Mouse (Mus musculus) hindlimb bud, embryonic 11.5 days (tissue): ENCODE results near the gene Olfr1419.
A peak's percentile ranks its signal among the peaks of the same experiment; 100 is the strongest.
"Not testable (repeated sequence)": the region's sequence is repeated elsewhere in the genome, so short reads cannot be mapped to it uniquely, and the experiment has no call there.

Experiments used
- DNase-seq: peaks from one replicate; pipeline ENCODE4 v3.0.0-alpha.2; 2012; ENCODE audit warnings: low read depth, low spot score; ENCODE audit errors: extremely low spot score

The Olfr1419 gene

GRCm38 (mm10) chr19:11875006-11875405 is at the start of gene Olfr1419:
Olfr1419 (minus strand) TSS chr19:11875106.
- DNase-seq, result no peak

GRCm38 (mm10) chr19:11922515-11922914 is 47.6 kb upstream of the Olfr1419 start:
- not testable (repeated sequence) for DNase-seq

DNA sequence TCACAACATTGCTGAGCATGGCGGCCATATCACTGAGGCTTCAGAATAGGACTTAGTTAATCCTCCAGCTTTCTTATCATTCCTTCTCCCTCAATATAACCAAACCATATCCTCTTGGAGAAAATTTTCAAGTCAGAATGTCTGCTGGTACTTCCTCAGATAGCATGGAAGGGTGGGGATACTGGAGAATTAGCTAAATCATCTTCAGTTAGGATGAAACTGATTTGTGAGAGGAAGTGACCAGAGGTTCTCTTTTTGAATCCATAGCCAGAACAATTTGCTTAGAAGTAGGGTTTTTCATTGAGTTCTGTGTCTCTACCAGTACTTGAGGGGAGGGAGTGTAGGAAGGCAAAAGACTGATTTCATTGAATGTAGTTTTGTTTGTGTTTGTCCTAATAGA is 47.2 kb upstream of the Olfr1419 start:
- DNase-seq, result no peak

DNA sequence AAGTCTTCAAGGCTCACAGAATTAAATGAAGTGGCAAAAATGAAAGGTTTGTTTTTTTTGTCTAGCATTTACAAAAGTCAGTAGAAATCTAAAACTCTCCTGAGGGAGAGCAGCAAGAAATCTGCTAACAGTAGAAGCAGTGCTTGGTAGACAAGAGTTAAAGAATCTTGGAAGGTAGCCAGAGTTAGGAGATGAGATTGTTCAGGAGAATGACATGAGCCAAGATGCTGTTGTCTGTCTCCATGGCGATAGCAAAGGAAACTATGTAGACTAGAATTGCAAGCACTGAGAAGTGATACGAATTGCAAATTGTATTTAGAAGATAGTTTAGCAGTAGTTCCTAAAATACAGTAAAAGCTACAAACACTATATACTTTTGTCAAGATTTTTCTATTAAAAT is 40.9 kb upstream of the Olfr1419 start:
- DNase-seq, result no peak

DNA sequence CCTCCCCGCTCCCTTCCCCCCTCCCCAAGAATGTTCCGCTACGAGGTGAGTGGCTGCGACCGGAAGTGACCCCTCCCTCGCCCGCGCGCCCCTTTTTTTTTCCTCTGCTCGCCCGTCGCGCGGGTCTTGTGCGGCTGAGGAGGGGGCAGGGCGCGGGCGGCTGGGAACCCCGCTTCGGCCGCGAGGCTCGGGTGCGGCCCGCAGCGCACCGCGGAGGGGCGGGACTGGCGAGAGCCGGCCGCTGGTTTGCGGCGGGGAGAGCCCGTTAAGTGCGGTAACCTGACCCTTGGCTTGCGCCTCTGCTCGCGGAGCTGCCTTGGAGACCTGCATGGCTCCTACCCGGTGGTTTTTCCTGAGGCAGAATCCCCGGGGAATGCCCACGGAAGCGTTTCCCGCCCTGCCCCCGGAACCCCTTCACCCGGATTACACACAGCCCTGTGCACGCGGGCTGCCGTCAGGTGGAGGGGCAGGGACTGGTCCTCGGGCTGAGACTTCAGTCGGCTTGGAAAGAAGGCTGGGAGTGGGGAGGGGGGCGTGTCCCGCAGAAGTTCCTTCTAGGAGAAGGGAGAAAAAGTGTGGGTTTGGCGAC is 37.7 kb upstream of the Olfr1419 start:
- DNase-seq, result peak; percentile 12

DNA sequence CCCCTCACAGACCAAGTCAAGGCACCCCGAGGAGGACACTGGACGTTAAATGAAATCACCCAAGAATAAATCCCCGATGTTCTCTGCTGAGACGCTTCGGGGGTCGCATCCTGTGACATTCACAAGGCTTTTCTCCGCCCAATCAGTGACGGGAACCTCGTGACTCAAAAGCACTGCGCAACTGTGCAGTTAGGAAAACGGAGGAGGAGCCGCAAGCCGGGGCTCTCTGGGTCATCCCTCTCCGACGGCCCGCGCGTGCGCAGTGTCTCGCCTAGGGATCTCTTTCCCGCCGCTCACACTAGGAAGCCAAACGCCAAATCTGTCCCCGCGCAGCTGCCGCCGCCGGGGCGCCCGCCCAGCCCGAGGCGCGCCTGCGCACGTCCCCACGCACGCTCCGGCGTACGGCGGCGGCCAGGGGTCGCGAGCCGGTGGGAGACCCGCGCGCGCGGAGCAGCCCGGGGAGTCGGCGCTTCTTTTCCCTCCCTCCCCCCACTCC is 37.2 kb upstream of the Olfr1419 start, which contains the start of gene Patl1:
Gene Patl1, plus strand, starts transcription at position 363 of the 496 bp plus-strand sequence.
- peak; percentile 82 for DNase-seq

DNA sequence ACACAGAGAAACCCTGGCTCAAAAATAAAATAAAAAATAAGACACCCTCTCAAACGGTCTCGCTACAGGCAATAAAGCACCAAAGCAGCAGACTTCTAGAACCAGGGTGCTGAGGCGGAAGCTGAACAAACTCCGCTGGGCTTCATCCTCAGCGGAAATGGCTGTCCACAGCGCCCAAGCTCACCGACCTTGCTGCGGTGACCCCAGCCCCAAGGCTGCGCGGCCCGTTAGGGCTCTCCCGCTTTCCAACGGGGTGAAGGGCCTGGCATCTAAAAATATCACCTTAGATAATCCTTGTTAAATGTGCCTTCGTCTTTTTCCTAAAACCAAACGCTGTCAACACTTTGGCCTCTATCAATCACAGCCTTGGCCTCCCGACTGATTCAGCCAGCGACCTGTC is 36.7 kb upstream of the Olfr1419 start:
- no peak for DNase-seq

DNA sequence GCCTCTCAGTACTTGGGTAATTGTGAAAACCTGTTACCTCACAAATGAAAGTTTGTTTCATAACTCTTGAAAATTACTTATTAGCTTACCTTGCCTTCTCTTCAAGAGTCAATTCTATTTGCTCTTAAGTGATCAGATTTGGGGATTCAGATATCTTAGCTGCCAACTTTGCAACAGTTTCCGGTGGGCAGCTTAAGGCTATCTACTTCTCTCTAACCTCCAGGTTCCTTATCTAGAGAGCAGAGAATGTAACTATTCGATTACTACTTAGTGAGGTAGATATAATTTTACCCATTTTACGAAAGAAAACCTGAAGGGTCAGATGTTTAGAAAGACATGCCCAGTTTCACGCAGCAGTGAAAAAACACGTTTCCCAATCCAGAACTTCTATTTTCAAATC is 36.1 kb upstream of the Olfr1419 start:
- no peak for DNase-seq

DNA sequence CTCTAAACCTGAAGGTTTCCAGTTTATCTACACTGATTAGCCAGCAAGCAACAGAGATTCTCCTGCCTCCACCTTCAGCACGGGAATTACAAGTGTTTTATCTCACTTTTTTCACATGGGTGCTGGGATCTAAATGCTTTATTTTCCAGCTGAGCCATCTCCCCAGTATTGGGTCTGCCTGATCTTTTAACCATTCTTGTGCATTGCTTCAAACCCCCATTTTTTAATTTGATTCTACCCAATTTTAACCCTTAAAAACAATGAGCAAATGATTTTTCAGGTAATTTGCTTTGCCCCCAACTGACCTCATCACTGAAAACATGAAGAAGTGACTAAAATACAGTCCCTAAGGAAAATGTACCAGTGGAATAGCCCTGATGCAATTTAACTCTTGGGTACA is 11.4 kb upstream of the Olfr1419 start, which contains the start of gene Olfr1420:
Gene Olfr1420, plus strand, starts transcription at position 301 of the 400 bp plus-strand sequence.
- DNase-seq, result no peak

- not testable (repeated sequence) for DNase-seq
These were observed 3.5 kb upstream of the Olfr1419 start for GRCm38 (mm10) chr19:11878404-11878803.

DNA sequence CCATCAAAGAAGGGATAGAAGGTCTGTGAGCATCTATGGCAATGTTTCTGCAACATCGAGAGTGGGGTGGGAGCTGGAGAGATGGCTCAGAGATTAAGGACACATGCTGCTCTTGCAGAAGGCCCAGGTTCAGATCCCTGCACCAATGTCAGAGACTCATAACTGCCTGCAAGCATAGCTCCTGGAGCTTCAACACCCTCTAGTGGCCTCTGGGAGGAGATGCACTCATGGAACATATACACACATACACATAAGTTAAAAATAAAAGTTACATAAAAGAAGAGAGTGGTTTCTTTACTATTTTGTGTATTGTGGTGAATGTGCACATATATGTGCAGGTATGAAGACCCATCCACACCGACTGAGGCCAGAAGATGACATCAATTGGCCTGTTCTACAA is 7.1 kb downstream of the Olfr1419 start:
- no peak for DNase-seq

DNA sequence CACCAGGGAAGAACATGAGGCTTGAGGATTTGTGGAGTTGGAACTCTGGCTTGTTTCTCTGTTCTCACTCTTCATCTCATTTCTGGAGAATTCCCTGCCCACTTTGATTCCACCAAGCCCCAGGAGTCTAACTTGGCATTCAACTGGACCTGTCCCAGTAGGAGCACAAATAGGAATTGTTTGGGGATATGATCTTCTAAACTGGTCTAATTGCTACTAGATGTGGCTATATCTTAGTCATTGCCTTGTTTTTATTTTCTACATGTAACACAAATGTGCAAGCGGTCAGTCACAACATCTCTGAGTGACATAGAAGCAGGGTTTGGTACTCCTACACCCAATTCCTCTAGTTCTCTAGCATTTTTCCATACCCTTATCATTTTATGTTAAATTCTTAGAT is 13.9 kb downstream of the Olfr1419 start, which contains the start of gene Olfr1418:
Gene Olfr1418, minus strand, starts transcription at position 101 of the 400 bp plus-strand sequence.
- no peak for DNase-seq

DNA sequence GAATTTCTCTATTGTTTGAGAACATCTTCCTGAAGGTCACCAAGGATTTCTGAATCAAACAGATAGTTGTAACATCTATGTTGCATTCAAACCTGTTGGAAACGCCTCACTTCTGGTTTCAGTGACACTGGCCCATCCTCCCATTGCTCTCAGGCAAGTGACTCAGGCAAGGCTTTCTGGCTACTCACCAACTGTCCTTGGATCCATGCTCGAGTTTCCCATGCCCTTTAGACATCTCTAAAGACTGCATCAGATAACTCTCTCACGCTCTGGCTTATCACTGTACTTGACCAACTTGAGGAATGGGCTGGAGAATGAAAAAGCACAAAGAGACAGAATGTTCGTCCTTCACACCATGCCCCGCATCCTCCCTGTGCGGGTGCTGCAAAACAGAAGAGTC is 18.4 kb downstream of the Olfr1419 start:
- no peak for DNase-seq

GRCm38 (mm10) chr19:11854821-11855220 is 20.1 kb downstream of the Olfr1419 start:
- no peak for DNase-seq

GRCm38 (mm10) chr19:11852652-11853051 is 22.3 kb downstream of the Olfr1419 start:
- DNase-seq, result no peak

GRCm38 (mm10) chr19:11846333-11846732 is 28.6 kb downstream of the Olfr1419 start:
- no peak for DNase-seq

DNA sequence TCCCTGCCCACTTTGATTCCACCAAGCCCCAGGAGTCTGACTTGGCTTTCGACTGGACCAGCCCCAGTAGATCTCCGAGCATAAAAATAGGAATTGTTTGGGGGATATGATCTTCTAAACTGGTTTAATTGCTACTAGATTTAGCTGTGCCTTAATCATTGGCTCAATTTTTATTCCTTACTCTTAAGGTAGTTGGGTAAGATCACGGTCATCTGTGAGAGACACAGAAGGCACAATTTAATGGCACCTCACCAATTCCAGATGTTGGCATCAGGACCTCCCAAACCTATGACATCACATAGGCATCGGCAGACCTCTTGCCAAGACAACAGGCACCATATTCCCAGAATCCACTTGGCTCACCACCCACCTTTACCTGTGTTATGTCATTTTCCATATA is 35.8 kb downstream of the Olfr1419 start, which contains the start of gene Olfr1417:
Gene Olfr1417, minus strand, starts transcription at position 101 of the 400 bp plus-strand sequence.
- DNase-seq, result no peak

GRCm38 (mm10) chr19:11823346-11824065 is 51.4 kb downstream of the Olfr1419 start:
- DNase-seq, result no peak

DNA sequence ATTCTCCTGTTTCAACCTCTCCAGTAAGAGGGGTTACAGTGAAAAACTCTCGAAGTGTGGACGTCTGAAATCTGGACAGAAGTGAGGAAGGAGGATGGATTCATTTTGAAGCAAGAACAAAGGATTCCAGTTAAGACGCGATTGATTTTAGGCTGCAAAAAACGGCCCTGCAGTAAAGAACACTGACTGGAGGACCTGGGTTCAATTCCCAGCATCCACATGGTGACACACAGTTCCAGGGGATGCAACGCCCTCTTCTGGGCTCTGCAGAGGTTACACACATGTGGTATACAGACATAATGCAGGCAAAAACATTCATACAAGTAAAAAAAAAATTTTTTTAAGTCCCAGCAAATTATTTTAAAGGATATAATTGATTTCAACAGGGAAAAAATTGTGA is 54.7 kb downstream of the Olfr1419 start:
- DNase-seq, result no peak

GRCm38 (mm10) chr19:11819800-11820199 is 55.1 kb downstream of the Olfr1419 start:
- peak; percentile 73 for DNase-seq

GRCm38 (mm10) chr19:11819143-11819700 is 55.7 kb downstream of the Olfr1419 start, which contains the start of gene Stx3:
Stx3 (minus strand) TSS chr19:11819403.
- no peak for DNase-seq
